Mouse (Mus musculus): ENCODE results near the gene Nfatc2ip. TPM values are rescaled to one million over a fixed set of nuclear protein-coding genes. Genes with fewer than 3 reads are reported as not detected.
A peak's percentile ranks its signal among the peaks of the same experiment; 100 is the strongest.

Gene Nfatc2ip
- polyA plus RNA-seq, 1 experiment from 2014 or later: 2.0 TPM

- Histone ChIP-seq H3K9ac (ENCODE audit: low read depth, low read length) (no peak overlapping the region), H3K9me3 (replicated peaks; ENCODE audit: low read length) (no peaks in the 10 kb centered on the region), H3K4me3 (replicated peaks; ENCODE audit: low read depth, low read length) (no peak overlapping the region), H3K27me3 (ENCODE audit: insufficient read depth, low read length) (no peaks in the 10 kb centered on the region), H3K4me2 (ENCODE audit: low read length) (no peak overlapping the region), H3K4me1 (replicated peaks; ENCODE audit: insufficient read depth, low read length) (peaks cover 8% of the 10 kb centered on the region; the same call in 1 of the 2 replicates), H3K36me3 (ENCODE audit: insufficient read depth, low read length) (peaks cover 22% of the 10 kb centered on the region; the same call in 1 of the 2 replicates), H3K27ac (no peak overlapping the region)
- ATAC-seq (replicated peaks; ENCODE audit: low FRiP score, low read depth) (no peak), DNase-seq (ENCODE audit: low spot score) (no peak)
- WGBS: 83% methylated on average over 5 of the region's 5 CpGs
- TF ChIP-seq CTCF (IDR thresholded peaks at IDR 0.05; ENCODE audit: low read depth): peak; percentile 37; the same call in 1 of the 2 replicates
Measured at GRCm38 (mm10) chr7:126375012-126375411, 21.5 kb downstream of the Nfatc2ip start.

GRCm38 (mm10) chr7:126374526-126374925 is 22.0 kb downstream of the Nfatc2ip start:
- ATAC-seq (replicated peaks; ENCODE audit: low FRiP score, low read depth) (no peak), DNase-seq (ENCODE audit: low spot score) (no peak)
- H3K4me3 ChIP-seq (replicated peaks; ENCODE audit: low read depth, low read length): no peak overlapping the region
- H3K36me3 ChIP-seq (ENCODE audit: insufficient read depth, low read length): peaks cover 27% of the 10 kb centered on the region; the same call in 1 of the 2 replicates
- no peak overlapping the region for H3K9ac ChIP-seq (ENCODE audit: low read depth, low read length)
- peaks cover 8% of the 10 kb centered on the region; the same call in 1 of the 2 replicates for H3K4me1 ChIP-seq (replicated peaks; ENCODE audit: insufficient read depth, low read length)
- no peaks in the 10 kb centered on the region for H3K9me3 ChIP-seq (replicated peaks; ENCODE audit: low read length)
- 72% methylated on average over 6 of the region's 6 CpGs for WGBS
- no peaks in the 10 kb centered on the region for H3K27me3 ChIP-seq (ENCODE audit: insufficient read depth, low read length)
- H3K27ac ChIP-seq: no peak overlapping the region
- H3K4me2 ChIP-seq (ENCODE audit: low read length): no peak overlapping the region
- no peak for TF ChIP-seq CTCF (IDR thresholded peaks at IDR 0.05; ENCODE audit: low read depth)

GRCm38 (mm10) chr7:126373007-126373406 is 23.5 kb downstream of the Nfatc2ip start:
- Histone ChIP-seq H3K9ac (ENCODE audit: low read depth, low read length) (no peak overlapping the region), H3K36me3 (ENCODE audit: insufficient read depth, low read length) (peaks cover 27% of the 10 kb centered on the region; the same call in 1 of the 2 replicates), H3K9me3 (replicated peaks; ENCODE audit: low read length) (no peaks in the 10 kb centered on the region), H3K4me2 (ENCODE audit: low read length) (no peak overlapping the region), H3K27me3 (ENCODE audit: insufficient read depth, low read length) (no peaks in the 10 kb centered on the region), H3K27ac (no peak overlapping the region), H3K4me3 (replicated peaks; ENCODE audit: low read depth, low read length) (no peak overlapping the region), H3K4me1 (replicated peaks; ENCODE audit: insufficient read depth, low read length) (peaks cover 8% of the 10 kb centered on the region; the same call in 1 of the 2 replicates)
- WGBS: 83% methylated on average over 9 of the region's 9 CpGs
- ATAC-seq (replicated peaks; ENCODE audit: low FRiP score, low read depth) (no peak), DNase-seq (ENCODE audit: low spot score) (no peak)
- no peak for TF ChIP-seq CTCF (IDR thresholded peaks at IDR 0.05; ENCODE audit: low read depth)

GRCm38 (mm10) chr7:126369393-126369792 is 27.1 kb downstream of the Nfatc2ip start, which contains the start of gene Lat:
Gene Lat, minus strand, starts transcription at chr7:126369570.
- TF ChIP-seq CTCF (IDR thresholded peaks at IDR 0.05; ENCODE audit: low read depth): no peak
- DNase-seq (ENCODE audit: low spot score) (no peak), ATAC-seq (replicated peaks; ENCODE audit: low FRiP score, low read depth) (no peak)
- Histone ChIP-seq H3K4me2 (ENCODE audit: low read length) (no peak within 1 kb of the TSS), H3K9ac (ENCODE audit: low read depth, low read length) (no peak within 1 kb of the TSS), H3K9me3 (replicated peaks; ENCODE audit: low read length) (no peaks in the 10 kb centered on the region), H3K27ac (no peak within 1 kb of the TSS), H3K4me1 (replicated peaks; ENCODE audit: insufficient read depth, low read length) (no peaks in the 10 kb centered on the region), H3K27me3 (ENCODE audit: insufficient read depth, low read length) (no peaks in the 10 kb centered on the region), H3K36me3 (ENCODE audit: insufficient read depth, low read length) (peaks cover 27% of the 10 kb centered on the region; the same call in 1 of the 2 replicates), H3K4me3 (replicated peaks; ENCODE audit: low read depth, low read length) (no peak within 1 kb of the TSS)
- WGBS: 74% methylated on average over 13 of the region's 13 CpGs

- TF ChIP-seq CTCF (IDR thresholded peaks at IDR 0.05; ENCODE audit: low read depth): no peak
- peaks cover 30% of the 10 kb centered on the region; the same call in 1 of the 2 replicates for H3K36me3 ChIP-seq (ENCODE audit: insufficient read depth, low read length)
- ATAC-seq (replicated peaks; ENCODE audit: low FRiP score, low read depth) (no peak), DNase-seq (ENCODE audit: low spot score) (no peak)
- no peaks in the 10 kb centered on the region for H3K27me3 ChIP-seq (ENCODE audit: insufficient read depth, low read length)
- WGBS: 89% methylated on average over 8 of the region's 8 CpGs
- H3K9ac ChIP-seq (ENCODE audit: low read depth, low read length): no peak overlapping the region
- no peaks in the 10 kb centered on the region for H3K9me3 ChIP-seq (replicated peaks; ENCODE audit: low read length)
- H3K27ac ChIP-seq: no peak overlapping the region
- H3K4me2 ChIP-seq (ENCODE audit: low read length): no peak overlapping the region
- no peaks in the 10 kb centered on the region for H3K4me1 ChIP-seq (replicated peaks; ENCODE audit: insufficient read depth, low read length)
- H3K4me3 ChIP-seq (replicated peaks; ENCODE audit: low read depth, low read length): no peak overlapping the region
Measured at GRCm38 (mm10) chr7:126368367-126368766, 28.2 kb downstream of the Nfatc2ip start.

- 81% methylated on average over 10 of the region's 10 CpGs for WGBS
Measured at GRCm38 (mm10) chr7:126367636-126368035, 28.9 kb downstream of the Nfatc2ip start.

GRCm38 (mm10) chr7:126363038-126363437 is 33.5 kb downstream of the Nfatc2ip start:
- no peak overlapping the region for H3K27ac ChIP-seq
- no peak overlapping the region for H3K4me3 ChIP-seq (replicated peaks; ENCODE audit: low read depth, low read length)
- no peak for DNase-seq (ENCODE audit: low spot score)
- H3K4me2 ChIP-seq (ENCODE audit: low read length): no peak overlapping the region
- 82% methylated on average over 6 of the region's 6 CpGs for WGBS
- H3K36me3 ChIP-seq (ENCODE audit: insufficient read depth, low read length): 0 out of 2 replicates have a peak, but pooled peaks cover 4% of the 10 kb centered on the region
- no peak for ATAC-seq (replicated peaks; ENCODE audit: low FRiP score, low read depth)
- no peaks in the 10 kb centered on the region for H3K9me3 ChIP-seq (replicated peaks; ENCODE audit: low read length)
- no peaks in the 10 kb centered on the region for H3K27me3 ChIP-seq (ENCODE audit: insufficient read depth, low read length)
- no peaks in the 10 kb centered on the region for H3K4me1 ChIP-seq (replicated peaks; ENCODE audit: insufficient read depth, low read length)
- no peak overlapping the region for H3K9ac ChIP-seq (ENCODE audit: low read depth, low read length)
- no peak for TF ChIP-seq CTCF (IDR thresholded peaks at IDR 0.05; ENCODE audit: low read depth)

More at GRCm38 (mm10) chr7:126367636-126368035, 28.9 kb downstream of the Nfatc2ip start:
- H3K9me3 ChIP-seq (replicated peaks; ENCODE audit: low read length): no peaks in the 10 kb centered on the region
- H3K36me3 ChIP-seq (ENCODE audit: insufficient read depth, low read length): peaks cover 27% of the 10 kb centered on the region; the same call in 1 of the 2 replicates
- TF ChIP-seq CTCF (IDR thresholded peaks at IDR 0.05; ENCODE audit: low read depth): no peak
- DNase-seq (ENCODE audit: low spot score) (no peak), ATAC-seq (replicated peaks; ENCODE audit: low FRiP score, low read depth) (no peak)
- no peak overlapping the region for H3K9ac ChIP-seq (ENCODE audit: low read depth, low read length)
- no peaks in the 10 kb centered on the region for H3K4me1 ChIP-seq (replicated peaks; ENCODE audit: insufficient read depth, low read length)
- no peaks in the 10 kb centered on the region for H3K27me3 ChIP-seq (ENCODE audit: insufficient read depth, low read length)
- no peak overlapping the region for H3K27ac ChIP-seq
- H3K4me2 ChIP-seq (ENCODE audit: low read length): no peak overlapping the region
- H3K4me3 ChIP-seq (replicated peaks; ENCODE audit: low read depth, low read length): no peak overlapping the region

All from kidney, postnatal 0 days (tissue).